Mouse (Mus musculus) small intestine, adult 2 months (tissue): ENCODE measurements around the gene Ifitm1. TPM values are rescaled to one million over a fixed set of nuclear protein-coding genes. Genes with fewer than 3 reads are reported as not detected.
A peak's percentile ranks its signal among the peaks of the same experiment; 100 is the strongest.

ENCODE experiments used
- H3K27ac ChIP-seq: fragments of 200-500 bp; 2 replicates; pipeline ENCODE4 v1.5.1; 2012; ENCODE audit warnings: low read depth, low read length, control low read depth, inconsistent platforms; ENCODE audit not compliant: insufficient read depth
- H3K27me3 ChIP-seq: fragments of 200-500 bp; 2 replicates; pipeline ENCODE4 v1.6.1; 2012; ENCODE audit warnings: mild to moderate bottlenecking, moderate library complexity, low read length, inconsistent platforms; ENCODE audit not compliant: control insufficient read depth, insufficient read depth
- H3K36me3 ChIP-seq: fragments of 200-500 bp; 2 replicates; pipeline ENCODE4 v1.6.1; 2012; ENCODE audit warnings: mild to moderate bottlenecking, low read length, control low read depth, inconsistent platforms; ENCODE audit not compliant: control insufficient read depth, insufficient read depth
- H3K4me1 ChIP-seq: fragments of 200-500 bp; 2 replicates; pipeline ENCODE4 v1.6.1; 2012; ENCODE audit warnings: low read length, inconsistent platforms, mixed read lengths; ENCODE audit not compliant: control insufficient read depth, insufficient read depth, insufficient read length
- H3K4me3 ChIP-seq: fragments of 200-500 bp; 2 replicates; pipeline ENCODE4 v1.5.1; 2012; ENCODE audit warnings: low read depth, mild to moderate bottlenecking, control low read depth, inconsistent platforms, low read length, moderate library complexity
- CTCF ChIP-seq: fragments of 200-500 bp; IDR thresholded peaks from 2 replicates; pipeline ENCODE4 v1.5.1; 2012; ENCODE audit warnings: low read depth, mild to moderate bottlenecking, control low read depth, inconsistent platforms, low read length, moderate library complexity, mixed read lengths; ENCODE audit not compliant: insufficient replicate concordance, insufficient read length; ENCODE audit errors: extremely low read depth
- POLR2A ChIP-seq: fragments of 200-500 bp; IDR thresholded peaks from 2 replicates; pipeline ENCODE4 v1.6.1; 2012; ENCODE audit warnings: low read depth, mild to moderate bottlenecking, control low read depth, inconsistent platforms, low read length, moderate library complexity
- WGBS: fragments of 180-500 bp; shearing (Covaris S2); methylation state at CpG from one replicate; pipeline ENCODE4 v1.1.7; 2018; 5-methylcytosine and 5-hydroxymethylcytosine counted together
- polyA plus RNA-seq: library from polyadenylated mRNA; depleted of rRNA; stranded (reverse); fragments of >200 nt; gene quantifications from 2 replicates; pipeline ENCODE4 v1.2.3, GENCODE M21; 2012

Gene Ifitm1
- polyA plus RNA-seq, 1 experiment = 120 TPM

DNA sequence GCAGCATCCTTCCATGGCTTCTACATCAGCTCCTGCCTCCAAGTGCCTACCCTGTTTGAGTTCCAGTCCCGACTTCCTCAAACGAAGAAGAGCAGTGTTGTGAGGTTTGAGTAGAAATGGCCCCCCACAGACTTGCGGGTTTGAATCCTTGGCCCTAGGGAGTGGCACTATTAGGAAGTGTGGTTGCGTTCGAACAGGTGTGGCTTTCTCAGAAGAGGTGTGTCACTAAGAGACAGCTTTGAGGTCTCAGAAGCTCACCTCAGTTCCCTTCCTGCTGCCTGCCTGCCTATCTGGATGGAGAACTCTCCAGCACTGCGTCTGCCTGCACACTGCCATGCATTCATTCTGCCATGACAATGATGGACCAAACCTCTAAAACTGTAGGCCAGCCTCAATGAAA lies 39.4 kb downstream of the Ifitm1 start:
- TF ChIP-seq CTCF (no peak), POLR2A (no peak)
- H3K4me1 ChIP-seq = peaks cover 10% of the 10 kb centered on the region; the same call in 1 of the 2 replicates
- no peaks in the 10 kb centered on the region for H3K36me3 ChIP-seq
- no peak overlapping the region for H3K4me3 ChIP-seq
- no peaks in the 10 kb centered on the region for H3K27me3 ChIP-seq
- WGBS = 40% methylated on average over 6 of the region's 6 CpGs
- H3K27ac ChIP-seq = no peak overlapping the region

DNA sequence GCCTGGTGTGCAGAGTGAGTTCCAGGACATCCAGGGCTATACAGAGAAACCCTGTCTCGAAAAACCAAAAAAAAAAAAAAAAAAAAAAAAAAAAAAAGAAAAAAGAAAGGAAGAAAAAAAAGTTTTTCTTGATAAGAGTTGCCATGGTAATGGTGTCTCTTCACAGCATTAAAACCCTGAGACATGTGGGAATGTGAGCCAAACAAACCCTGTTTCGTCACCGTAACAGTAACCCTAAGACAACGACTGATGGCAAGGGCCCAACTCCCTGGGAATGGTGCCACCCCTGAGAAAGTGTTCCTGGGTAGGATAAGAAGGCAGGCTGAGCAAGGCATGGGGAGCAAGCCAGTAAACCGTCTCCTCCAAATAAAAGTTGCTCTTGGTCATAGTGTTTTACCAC lies 39.9 kb downstream of the Ifitm1 start:
- no peak for TF ChIP-seq CTCF
- TF ChIP-seq POLR2A = no peak
- Histone ChIP-seq H3K27ac (no peak overlapping the region), H3K4me3 (no peak overlapping the region), H3K36me3 (no peaks in the 10 kb centered on the region), H3K4me1 (peaks cover 10% of the 10 kb centered on the region; the same call in 1 of the 2 replicates), H3K27me3 (no peaks in the 10 kb centered on the region)
- WGBS = 29% methylated on average over 5 of the region's 5 CpGs

DNA sequence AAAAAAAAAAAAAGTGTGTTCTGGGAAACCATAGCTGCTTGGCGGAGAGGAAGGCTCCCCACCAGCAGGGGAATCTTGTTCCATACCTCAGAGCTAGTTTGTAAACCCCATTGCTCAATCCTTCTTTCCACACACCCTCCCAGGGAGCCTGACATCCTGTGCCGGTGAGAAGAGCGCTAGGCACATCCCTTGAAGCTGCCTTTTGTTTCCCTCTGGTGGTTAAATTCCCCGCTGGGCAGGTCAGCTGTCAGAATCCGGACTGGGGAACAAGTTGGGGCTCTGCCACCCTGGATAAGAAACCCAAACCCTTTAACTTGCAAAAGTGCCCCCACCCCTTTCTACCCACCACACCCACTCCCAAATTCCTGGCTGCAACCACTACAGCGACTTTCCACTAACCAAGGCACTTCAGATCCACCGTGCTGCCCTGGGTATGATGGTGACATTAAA lies 41.3 kb downstream of the Ifitm1 start:
- Histone ChIP-seq H3K36me3 (no peaks in the 10 kb centered on the region), H3K27me3 (no peaks in the 10 kb centered on the region), H3K27ac (no peak overlapping the region; the same call in 1 of the 2 replicates), H3K4me3 (no peak overlapping the region), H3K4me1 (peaks cover 10% of the 10 kb centered on the region; the same call in 1 of the 2 replicates)
- 20% methylated on average over 7 of the region's 7 CpGs for WGBS
- no peak for TF ChIP-seq POLR2A
- TF ChIP-seq CTCF = peak; percentile 29; the same call in 1 of the 2 replicates

DNA sequence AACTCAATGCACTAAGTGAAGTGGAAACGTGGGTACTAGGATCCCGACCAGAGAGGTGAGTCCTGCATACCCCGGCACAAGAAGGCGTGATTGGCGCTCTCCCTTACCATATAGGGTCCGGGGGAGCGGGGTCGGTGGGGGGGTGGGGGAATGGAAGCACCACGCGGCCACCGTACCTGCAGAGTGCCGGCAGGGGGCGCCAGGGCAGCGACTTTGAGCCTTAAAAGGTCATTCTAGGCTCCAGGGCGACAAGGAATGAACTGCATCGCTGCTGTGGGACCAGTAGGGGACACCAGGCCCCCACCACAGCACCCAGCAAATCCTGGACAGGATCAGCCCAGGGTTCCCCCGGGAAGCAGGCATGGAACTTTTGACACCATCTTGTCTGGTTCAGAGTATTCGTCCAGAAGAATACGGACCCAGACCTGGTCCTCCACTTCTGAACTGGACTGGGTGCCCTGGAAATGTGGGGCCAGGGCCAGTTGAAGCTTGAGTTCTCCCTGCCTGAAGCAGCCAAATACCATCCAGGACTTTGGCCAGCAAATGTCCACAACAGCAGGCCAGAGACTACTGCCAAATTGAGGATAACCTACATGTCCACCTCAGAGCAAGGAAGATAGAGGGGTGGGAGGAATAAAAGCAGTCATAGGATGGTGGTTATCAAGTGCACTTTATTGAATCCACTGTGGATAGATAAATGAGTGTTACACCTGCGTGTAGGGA lies 42.1 kb downstream of the Ifitm1 start:
- no peaks in the 10 kb centered on the region for H3K27me3 ChIP-seq
- no peaks in the 10 kb centered on the region for H3K36me3 ChIP-seq
- WGBS = 2% methylated on average over 20 of the region's 20 CpGs
- TF ChIP-seq POLR2A (no peak), CTCF (peak; percentile 82)
- H3K4me1 ChIP-seq = peaks cover 10% of the 10 kb centered on the region; the same call in 1 of the 2 replicates
- peak overlapping the region; percentile 67 for H3K4me3 ChIP-seq
- peak overlapping the region; percentile 88 for H3K27ac ChIP-seq

DNA sequence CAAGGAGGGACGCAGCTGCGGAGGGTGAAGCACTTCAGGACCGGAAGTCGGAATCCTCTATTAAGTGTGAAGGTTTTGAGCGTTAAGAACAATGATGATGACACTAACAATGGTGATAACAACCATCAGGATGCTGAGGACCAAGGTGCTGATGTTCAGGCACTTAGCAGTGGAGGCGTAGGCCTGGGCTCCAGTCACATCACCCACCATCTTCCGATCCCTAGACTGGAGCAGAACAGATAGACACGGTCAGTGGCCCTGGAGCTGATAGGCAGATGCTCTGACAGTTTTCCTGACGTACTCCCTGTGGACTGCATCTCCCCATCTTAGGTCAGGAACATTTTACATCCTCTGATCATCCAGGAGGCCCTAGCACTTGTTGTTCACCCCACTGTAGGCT lies 42.6 kb downstream of the Ifitm1 start:
- Histone ChIP-seq H3K27me3 (no peaks in the 10 kb centered on the region), H3K27ac (peak overlapping the region; percentile 88), H3K36me3 (no peaks in the 10 kb centered on the region), H3K4me1 (peaks cover 10% of the 10 kb centered on the region; the same call in 1 of the 2 replicates), H3K4me3 (peak overlapping the region; percentile 67)
- TF ChIP-seq POLR2A (no peak), CTCF (no peak)
- 25% methylated on average over 9 of the region's 9 CpGs for WGBS

DNA sequence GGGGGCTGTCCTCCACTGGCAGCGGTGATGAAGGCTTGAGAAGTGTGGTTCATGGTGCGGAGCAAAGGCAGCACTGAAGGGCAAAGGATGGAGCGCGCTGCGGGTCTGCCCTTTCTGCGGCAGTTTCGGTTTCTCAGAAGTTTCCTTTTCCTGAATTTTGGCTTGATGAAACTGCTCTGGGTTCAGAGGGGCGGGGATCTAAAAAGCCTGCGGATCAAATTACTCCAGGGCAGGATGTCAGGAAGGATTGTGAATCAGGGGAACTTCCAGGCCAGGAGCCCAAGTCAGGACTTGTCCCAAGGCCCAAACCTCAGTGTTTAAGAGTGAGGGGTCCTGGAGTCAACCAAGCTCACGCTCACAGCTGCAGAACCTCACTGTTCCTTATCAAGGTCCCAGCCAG lies 43.6 kb downstream of the Ifitm1 start, which contains the start of gene Ifitm3:
Ifitm3 (minus strand) TSS at position 178 of the 400 bp plus-strand sequence.
- Histone ChIP-seq H3K36me3 (no peaks in the 10 kb centered on the region), H3K27me3 (no peaks in the 10 kb centered on the region), H3K4me3 (peak within 1 kb of the TSS; percentile 67), H3K27ac (peak within 1 kb of the TSS; percentile 88), H3K4me1 (peaks cover 10% of the 10 kb centered on the region; the same call in 1 of the 2 replicates)
- WGBS = 9% methylated on average over 10 of the region's 10 CpGs
- TF ChIP-seq POLR2A = peak; percentile 59; the same call in 1 of the 2 replicates
- no peak for TF ChIP-seq CTCF

DNA sequence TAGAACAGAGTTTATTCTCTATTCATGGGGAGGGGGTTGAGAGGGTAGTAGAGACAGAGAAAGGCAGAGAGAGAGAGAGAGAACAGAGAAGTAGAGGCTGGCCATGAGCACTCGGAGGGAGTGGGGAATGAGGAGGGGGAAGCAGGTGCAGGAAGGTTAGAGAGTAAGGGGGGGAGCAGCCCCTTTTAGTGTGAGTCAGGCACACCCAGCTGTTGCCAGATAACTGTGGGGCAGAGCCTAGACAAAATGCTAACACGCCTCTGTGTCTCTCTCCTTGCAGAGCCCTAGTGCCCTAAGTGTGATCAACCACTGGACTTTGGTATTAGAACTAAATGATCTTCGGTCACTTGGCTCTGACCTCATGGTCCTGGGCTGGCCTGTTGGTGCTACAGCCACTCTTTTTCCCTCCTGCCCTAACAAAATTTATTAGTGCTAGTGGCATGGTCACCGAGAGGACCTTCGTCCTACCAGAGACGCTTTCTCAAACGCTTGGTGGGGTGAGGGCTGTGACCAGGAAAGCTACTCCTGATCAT lies 44.3 kb downstream of the Ifitm1 start:
- no peaks in the 10 kb centered on the region for H3K36me3 ChIP-seq
- no peak for TF ChIP-seq CTCF
- no peak for TF ChIP-seq POLR2A
- H3K27me3 ChIP-seq = no peaks in the 10 kb centered on the region
- 64% methylated on average over 7 of the region's 7 CpGs for WGBS
- H3K27ac ChIP-seq = peak overlapping the region; percentile 88
- H3K4me1 ChIP-seq = peaks cover 10% of the 10 kb centered on the region; the same call in 1 of the 2 replicates
- H3K4me3 ChIP-seq = no peak overlapping the region
